Mouse (Mus musculus): ENCODE data around the gene Matn4.

DNA sequence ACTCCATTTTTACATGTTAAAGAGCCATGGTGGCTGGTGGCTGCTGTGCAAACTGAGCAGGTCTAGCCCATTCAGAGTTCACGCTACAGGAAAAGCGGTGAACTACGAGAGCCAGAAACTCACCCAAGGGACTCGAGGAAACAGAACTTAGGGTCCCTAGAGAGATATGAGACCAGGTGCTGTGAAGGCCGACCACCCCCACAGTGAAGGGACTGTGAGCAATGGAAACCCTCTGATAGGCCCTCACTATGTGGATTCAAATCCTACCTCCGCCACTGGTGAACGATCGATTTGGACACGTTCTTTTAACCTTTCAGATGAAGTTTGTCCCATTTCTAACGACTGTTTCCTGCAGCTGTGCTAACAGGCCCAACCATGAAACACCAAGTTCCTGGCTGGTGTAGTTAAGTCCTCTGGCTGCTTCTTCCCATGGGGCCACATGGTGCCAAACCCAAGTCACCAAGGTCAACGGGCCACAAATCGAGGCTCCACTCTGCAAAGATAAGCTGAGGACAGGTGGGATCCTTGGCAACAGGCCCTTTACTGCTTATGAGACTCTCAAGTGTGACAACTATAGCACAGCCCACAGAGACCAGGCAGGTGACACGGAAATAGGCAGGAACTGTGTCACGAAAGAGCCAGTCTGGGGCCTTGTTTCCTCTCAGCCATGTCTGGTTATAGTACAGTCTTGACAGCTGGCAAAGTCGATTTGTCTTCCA lies 17.9 kb upstream of the Matn4 start:
- TF ChIP-seq MAFK (IDR thresholded peaks at IDR 0.05; ENCODE audit: insufficient read depth, low read depth, low read length) (no peak), CHD2 (IDR thresholded peaks at IDR 0.05; ENCODE audit: low read depth, low read length) (no peak), ZC3H11A (IDR thresholded peaks at IDR 0.05; ENCODE audit: borderline replicate concordance, low read depth, low read length) (no peak), ZNF384 (IDR thresholded peaks at IDR 0.05; ENCODE audit: low read depth, low read length) (no peak), HCFC1 (IDR thresholded peaks at IDR 0.05; ENCODE audit: borderline replicate concordance, insufficient read depth, low read length) (no peak)

Measured in ES-E14 (cell line).